Mouse (Mus musculus) neural tube, embryonic 14.5 days (tissue): ENCODE results near the gene Hopx. TPM values are rescaled to one million over a fixed set of nuclear protein-coding genes. Genes with fewer than 3 reads are reported as not detected.

Source experiments
- ATAC-seq: fragments of 200-750 bp; cut with Nextera tagmentation; 2 replicates; pipeline ENCODE4 v1.8.0; 2017; ENCODE audit warnings: low read depth, mild to moderate bottlenecking, moderate TSS enrichment, moderate library complexity
- H3K27ac ChIP-seq: fragments of 300-500 bp; sonication (generic); 2 replicates; pipeline ENCODE4 v1.5.1; 2014; ENCODE audit warnings: low read depth, mild to moderate bottlenecking, control low read depth, low read length, moderate library complexity, mixed read lengths
- H3K27me3 ChIP-seq: fragments of 300-500 bp; sonication (generic); 2 replicates; pipeline ENCODE4 v1.6.1; 2014; ENCODE audit warnings: low read length; ENCODE audit not compliant: control insufficient read depth, insufficient read depth
- H3K36me3 ChIP-seq: fragments of 300-500 bp; sonication (generic); 2 replicates; pipeline ENCODE4 v1.6.1; 2014; ENCODE audit warnings: low read length, mixed read lengths; ENCODE audit not compliant: control insufficient read depth, insufficient read depth
- H3K4me1 ChIP-seq: fragments of 300-500 bp; sonication (generic); 2 replicates; pipeline ENCODE4 v1.6.1; 2014; ENCODE audit warnings: low read length; ENCODE audit not compliant: control insufficient read depth, insufficient read depth
- H3K4me2 ChIP-seq: fragments of 300-500 bp; sonication (generic); 2 replicates; pipeline ENCODE4 v1.6.1; 2014; ENCODE audit warnings: mild to moderate bottlenecking, low read depth, low read length, control low read depth
- H3K4me3 ChIP-seq: fragments of 300-500 bp; sonication (generic); 2 replicates; pipeline ENCODE4 v1.5.1; 2014; ENCODE audit warnings: low read depth, low read length, control low read depth, mixed read lengths
- H3K9ac ChIP-seq: fragments of 300-500 bp; sonication (generic); replicated peaks from 2 replicates; pipeline ENCODE4 v1.6.1; 2014; ENCODE audit warnings: low read depth, mild to moderate bottlenecking, control low read depth, low read length, mixed read lengths
- H3K9me3 ChIP-seq: fragments of 300-500 bp; sonication (generic); 2 replicates; pipeline ENCODE4 v1.6.1; 2016; ENCODE audit warnings: low read length; ENCODE audit not compliant: control insufficient read depth
- WGBS: fragments of 180-500 bp; shearing (Covaris S2); extraction: QIAGEN DNeasy Blood & Tissue Kit; methylation state at CpG from one replicate; pipeline ENCODE4 v1.1.7; 2014; 5-methylcytosine and 5-hydroxymethylcytosine counted together
- polyA plus RNA-seq: library from polyadenylated mRNA; unstranded; fragments of >200 nt; fragmentation: Nextera tagmentation; extraction: Ambion mirVana; gene quantifications from 2 replicates; pipeline ENCODE4 v1.2.1, GENCODE M21; 2014

The Hopx gene
- polyA plus RNA-seq, 1 experiment from 2014 or later: 29.3 TPM

DNA sequence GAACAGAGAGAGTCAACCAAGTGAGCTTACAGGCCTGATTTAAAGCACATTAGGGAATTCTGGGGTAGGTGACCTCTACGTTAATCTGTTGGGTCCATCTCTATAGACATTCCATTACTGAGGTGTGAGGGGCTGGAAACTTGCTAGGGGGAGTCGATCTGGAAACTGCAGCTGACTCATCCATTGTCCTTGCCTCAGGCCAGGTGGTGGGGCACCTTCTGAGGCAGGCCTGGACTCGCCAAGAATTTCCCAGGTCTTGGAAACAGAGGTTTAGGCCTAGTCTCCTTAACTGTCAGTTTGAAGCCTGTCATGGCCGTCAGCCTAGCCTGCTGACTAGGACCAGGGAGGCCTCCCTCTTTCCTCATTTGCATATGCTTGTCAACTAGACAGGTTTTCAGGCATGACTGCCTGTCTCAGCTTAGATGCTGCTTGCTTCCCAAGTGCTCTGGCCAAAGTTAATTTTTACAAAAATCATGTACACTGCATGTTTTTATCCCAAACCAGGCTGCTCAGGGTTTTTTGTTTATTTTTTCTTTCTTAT lies 21.8 kb upstream of the Hopx start:
- Histone ChIP-seq H3K27ac (0 out of 2 replicates have a peak overlapping the region, but pooled peaks have one; percentile 39), H3K4me2 (no peak overlapping the region), H3K4me3 (no peak overlapping the region), H3K36me3 (no peaks in the 10 kb centered on the region), H3K27me3 (no peaks in the 10 kb centered on the region), H3K4me1 (peaks cover 11% of the 10 kb centered on the region; the same call in 1 of the 2 replicates), H3K9ac (no peak overlapping the region), H3K9me3 (no peaks in the 10 kb centered on the region)
- 69% methylated on average over 4 of the region's 4 CpGs for WGBS
- ATAC-seq: no peak

DNA sequence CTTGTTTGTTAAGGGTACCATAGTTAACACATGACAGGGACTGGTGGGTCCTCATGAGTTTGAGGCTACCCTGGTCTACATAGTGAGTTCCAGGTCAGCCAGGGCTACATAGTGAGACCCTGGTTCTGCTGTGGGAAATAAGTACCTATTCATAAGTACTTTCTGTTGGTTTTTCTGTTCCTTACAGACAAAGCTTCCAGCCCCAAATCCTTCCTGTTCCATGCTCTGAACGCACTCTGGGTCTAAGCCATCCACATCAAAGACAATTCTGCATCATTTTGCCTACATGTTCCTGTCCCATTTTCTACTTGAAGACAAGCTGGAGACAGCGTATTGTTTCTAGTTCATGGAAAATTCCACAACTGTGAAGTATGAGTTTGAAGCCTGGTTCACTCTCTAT lies 20.0 kb upstream of the Hopx start:
- no peak overlapping the region for H3K4me3 ChIP-seq
- H3K27me3 ChIP-seq: no peaks in the 10 kb centered on the region
- WGBS: 95% methylated on average over 2 of the region's 2 CpGs
- no peak overlapping the region for H3K4me2 ChIP-seq
- H3K9me3 ChIP-seq: no peaks in the 10 kb centered on the region
- H3K27ac ChIP-seq: no peak overlapping the region
- no peak overlapping the region for H3K9ac ChIP-seq
- H3K4me1 ChIP-seq: 0 out of 2 replicates have a peak, but pooled peaks cover 7% of the 10 kb centered on the region
- H3K36me3 ChIP-seq: no peaks in the 10 kb centered on the region
- ATAC-seq: no peak

DNA sequence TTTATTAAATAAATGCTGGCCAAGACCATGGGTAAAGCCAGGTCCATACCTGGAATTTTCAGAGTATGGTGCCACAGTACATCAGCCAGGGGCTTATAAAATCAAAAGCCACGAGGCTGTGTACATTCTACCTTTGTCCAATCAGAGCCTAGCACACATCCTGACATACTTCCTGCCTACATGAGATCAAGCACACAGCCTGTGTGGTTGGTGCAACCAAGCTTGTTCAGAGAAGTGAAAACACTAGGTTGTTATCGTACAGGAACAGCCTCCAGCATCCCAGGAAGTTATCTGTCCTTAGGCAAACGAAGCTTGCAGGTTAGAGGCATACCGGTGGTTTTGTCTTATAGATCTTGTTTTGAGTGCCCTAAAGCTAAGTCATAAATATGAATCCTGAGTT lies 19.5 kb upstream of the Hopx start:
- no peak for ATAC-seq
- Histone ChIP-seq H3K27me3 (no peaks in the 10 kb centered on the region), H3K4me3 (no peak overlapping the region), H3K4me1 (0 out of 2 replicates have a peak, but pooled peaks cover 7% of the 10 kb centered on the region), H3K4me2 (no peak overlapping the region), H3K9ac (no peak overlapping the region), H3K9me3 (no peaks in the 10 kb centered on the region), H3K27ac (no peak overlapping the region), H3K36me3 (no peaks in the 10 kb centered on the region)
- WGBS: 80% methylated on average over 4 of the region's 4 CpGs

DNA sequence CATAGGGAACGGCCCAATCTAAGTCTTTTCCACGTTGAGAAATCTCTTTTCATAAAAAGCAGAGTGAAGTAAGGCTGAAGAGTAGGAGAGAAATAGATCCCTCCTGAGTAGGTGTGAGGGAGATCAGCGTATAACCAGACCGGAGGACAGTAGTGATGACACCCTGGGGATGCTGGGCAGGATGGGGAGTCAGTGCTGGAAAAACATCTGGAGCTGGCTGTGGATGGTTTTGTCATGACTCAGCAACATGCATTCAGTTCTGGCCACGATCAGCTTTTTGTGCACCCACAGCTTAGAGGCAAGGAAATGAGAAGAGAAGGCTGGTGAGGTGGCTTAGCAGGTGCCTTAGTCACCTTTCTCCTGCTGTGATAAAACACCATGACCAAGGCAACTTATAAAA lies 19.0 kb upstream of the Hopx start:
- 0 out of 2 replicates have a peak, but pooled peaks cover 7% of the 10 kb centered on the region for H3K4me1 ChIP-seq
- no peak overlapping the region for H3K27ac ChIP-seq
- H3K9me3 ChIP-seq: no peaks in the 10 kb centered on the region
- 69% methylated on average over 5 of the region's 5 CpGs for WGBS
- no peaks in the 10 kb centered on the region for H3K36me3 ChIP-seq
- no peak overlapping the region for H3K9ac ChIP-seq
- no peak overlapping the region for H3K4me2 ChIP-seq
- no peaks in the 10 kb centered on the region for H3K27me3 ChIP-seq
- H3K4me3 ChIP-seq: no peak overlapping the region
- ATAC-seq: no peak

DNA sequence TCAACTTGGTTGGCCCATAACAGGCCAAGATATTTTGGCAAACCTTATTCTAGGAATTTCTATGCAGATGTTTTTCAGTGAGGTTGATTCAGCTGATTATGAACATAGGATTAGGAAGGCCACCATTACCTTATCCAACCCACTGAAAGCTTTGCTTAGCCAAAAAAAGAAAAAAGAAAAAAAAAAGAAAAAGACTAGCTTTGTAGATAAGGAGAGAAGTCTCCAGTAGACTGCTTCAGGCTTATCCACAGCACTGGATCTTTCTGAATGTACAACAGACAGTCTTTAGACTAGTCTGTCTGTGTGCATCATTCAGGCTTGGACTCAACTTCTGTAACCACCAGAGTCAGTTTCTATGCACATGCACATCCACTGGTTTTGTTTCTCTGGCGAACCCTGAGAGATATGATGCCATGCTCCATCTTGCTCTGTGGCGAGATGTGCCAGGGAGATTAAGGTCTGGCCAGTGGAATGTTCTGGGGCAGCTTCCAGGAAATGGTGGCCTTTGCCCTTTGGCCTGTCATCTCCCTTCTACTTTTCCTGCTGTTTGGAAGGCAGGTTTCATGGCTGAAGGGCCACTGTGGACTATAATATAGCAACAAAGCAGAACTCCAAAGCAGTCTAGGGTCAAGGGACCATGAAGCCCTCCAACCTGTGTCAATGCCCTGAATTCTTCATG lies 17.7 kb upstream of the Hopx start:
- Histone ChIP-seq H3K4me3 (no peak overlapping the region), H3K27ac (no peak overlapping the region), H3K27me3 (no peaks in the 10 kb centered on the region), H3K9ac (no peak overlapping the region), H3K4me1 (0 out of 2 replicates have a peak, but pooled peaks cover 3% of the 10 kb centered on the region), H3K9me3 (no peaks in the 10 kb centered on the region), H3K4me2 (no peak overlapping the region), H3K36me3 (no peaks in the 10 kb centered on the region)
- no peak for ATAC-seq
- WGBS: 94% methylated on average over 2 of the region's 2 CpGs

DNA sequence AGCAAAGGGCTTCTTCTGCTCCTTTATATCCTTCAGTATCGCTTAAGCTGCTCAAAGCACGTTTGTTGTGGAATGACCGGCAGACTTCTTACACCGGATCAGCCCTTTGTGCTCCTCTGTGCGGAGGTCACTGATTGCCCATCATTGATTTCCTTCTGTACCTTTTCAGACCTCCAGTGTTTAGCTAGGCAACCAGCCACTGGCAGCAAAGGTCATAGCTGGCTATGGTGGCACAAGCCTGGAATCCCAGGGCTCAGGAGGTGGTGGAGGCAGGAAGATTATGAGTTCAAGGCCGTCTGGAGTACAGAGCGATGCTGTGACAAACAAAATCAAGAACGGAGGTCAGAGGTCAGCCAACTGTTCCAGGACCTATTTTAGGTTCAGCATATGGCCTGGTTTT lies 17.0 kb upstream of the Hopx start:
- no peaks in the 10 kb centered on the region for H3K9me3 ChIP-seq
- no peak for ATAC-seq
- H3K4me1 ChIP-seq: no peaks in the 10 kb centered on the region
- no peaks in the 10 kb centered on the region for H3K27me3 ChIP-seq
- H3K4me3 ChIP-seq: no peak overlapping the region
- H3K27ac ChIP-seq: no peak overlapping the region
- no peak overlapping the region for H3K4me2 ChIP-seq
- H3K36me3 ChIP-seq: no peaks in the 10 kb centered on the region
- no peak overlapping the region for H3K9ac ChIP-seq
- 91% methylated on average over 8 of the region's 8 CpGs for WGBS

DNA sequence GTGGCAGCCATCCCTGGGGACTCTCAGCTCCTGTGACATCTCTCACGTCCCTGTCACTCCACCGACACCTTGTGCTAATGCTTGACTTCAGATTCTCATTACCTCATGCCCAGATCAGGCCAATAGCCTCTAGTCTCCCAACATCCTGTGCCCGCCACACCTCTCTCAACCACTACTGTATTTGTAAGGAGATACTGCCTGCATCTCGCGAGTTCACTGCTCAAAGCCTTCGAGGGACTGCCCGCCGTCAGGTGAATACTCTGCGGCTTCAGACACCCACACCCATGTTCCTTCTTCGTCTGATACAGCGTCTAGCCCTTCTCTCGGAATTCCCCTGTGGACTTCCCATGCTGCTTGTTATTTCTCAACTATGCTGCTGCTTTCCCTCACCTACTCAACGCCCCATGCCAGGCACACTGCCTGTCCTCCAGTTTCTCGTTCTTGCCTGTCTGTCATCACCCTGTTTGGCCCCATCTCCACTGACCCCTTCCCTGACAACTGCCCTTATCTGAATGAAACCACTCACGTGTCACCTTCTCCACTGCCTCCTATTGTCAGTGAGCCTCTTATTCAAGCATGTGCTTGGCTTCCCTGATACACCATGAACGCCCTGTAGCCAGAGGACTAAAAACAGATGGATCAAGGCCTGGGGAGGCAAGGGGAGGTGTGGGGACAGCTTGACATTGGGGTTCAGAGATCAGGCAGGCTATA lies 15.5 kb upstream of the Hopx start:
- H3K27me3 ChIP-seq: no peaks in the 10 kb centered on the region
- H3K4me2 ChIP-seq: no peak overlapping the region
- ATAC-seq: no peak
- 87% methylated on average over 16 of the region's 16 CpGs for WGBS
- no peaks in the 10 kb centered on the region for H3K4me1 ChIP-seq
- no peaks in the 10 kb centered on the region for H3K9me3 ChIP-seq
- no peaks in the 10 kb centered on the region for H3K36me3 ChIP-seq
- no peak overlapping the region for H3K9ac ChIP-seq
- no peak overlapping the region for H3K4me3 ChIP-seq
- no peak overlapping the region for H3K27ac ChIP-seq

DNA sequence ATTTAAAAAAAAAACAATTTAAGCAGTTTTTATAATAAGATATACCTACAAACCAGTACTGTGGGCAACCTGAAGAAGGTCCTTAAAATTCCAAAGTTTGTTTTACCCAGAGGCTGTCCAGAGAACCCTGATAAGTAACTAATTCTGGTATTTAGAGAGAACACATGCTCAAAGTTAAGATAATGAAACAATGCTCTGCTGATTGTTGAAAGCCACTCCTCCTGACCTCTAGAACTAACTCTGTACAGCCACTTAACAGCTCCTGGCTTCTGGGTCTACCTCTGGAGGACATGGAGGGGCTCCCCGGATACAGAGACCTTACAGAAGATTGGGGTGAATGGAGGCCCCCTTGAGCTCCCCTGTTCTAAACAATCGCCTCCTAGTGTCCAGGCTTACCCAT lies 15.0 kb upstream of the Hopx start:
- no peaks in the 10 kb centered on the region for H3K36me3 ChIP-seq
- WGBS: 85% methylated on average over 2 of the region's 2 CpGs
- H3K4me3 ChIP-seq: no peak overlapping the region
- H3K4me2 ChIP-seq: no peak overlapping the region
- no peak for ATAC-seq
- H3K9ac ChIP-seq: no peak overlapping the region
- no peaks in the 10 kb centered on the region for H3K9me3 ChIP-seq
- H3K27me3 ChIP-seq: no peaks in the 10 kb centered on the region
- no peak overlapping the region for H3K27ac ChIP-seq
- no peaks in the 10 kb centered on the region for H3K4me1 ChIP-seq

DNA sequence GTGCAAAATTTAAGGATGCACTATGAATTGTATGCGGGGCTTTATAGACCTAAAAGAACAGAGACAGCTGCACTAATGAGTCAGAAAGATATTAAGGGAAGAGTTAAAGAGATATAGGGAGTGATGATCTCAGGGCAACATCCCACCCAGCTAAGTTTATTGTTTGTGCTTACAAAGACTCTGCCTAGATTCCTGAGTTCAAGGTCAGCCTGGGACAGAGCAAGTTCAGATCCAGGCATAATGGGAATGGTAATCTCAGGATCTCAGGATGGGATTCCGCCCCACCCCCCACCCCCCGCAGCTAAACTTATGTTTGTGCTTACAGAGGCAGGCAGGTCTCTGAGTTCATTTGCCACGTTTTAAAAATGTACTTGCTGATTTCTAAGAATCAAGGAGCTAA lies 13.9 kb upstream of the Hopx start:
- H3K4me2 ChIP-seq: no peak overlapping the region
- no peaks in the 10 kb centered on the region; the same call in 1 of the 2 replicates for H3K4me1 ChIP-seq
- H3K27me3 ChIP-seq: no peaks in the 10 kb centered on the region
- no peak for ATAC-seq
- H3K27ac ChIP-seq: no peak overlapping the region
- no peak overlapping the region for H3K9ac ChIP-seq
- H3K36me3 ChIP-seq: no peaks in the 10 kb centered on the region
- WGBS: 87% methylated on average over 4 of the region's 4 CpGs
- no peaks in the 10 kb centered on the region for H3K9me3 ChIP-seq
- no peak overlapping the region for H3K4me3 ChIP-seq
